Mouse (Mus musculus) midbrain, embryonic 14.5 days (tissue): ENCODE data around the gene Rexo5. TPM values are rescaled to one million over a fixed set of nuclear protein-coding genes. Genes with fewer than 3 reads are reported as not detected.

Source experiments
- ATAC-seq: fragments of 200-750 bp; cut with Nextera tagmentation; 2 replicates; pipeline ENCODE4 v1.8.0; 2017; ENCODE audit warnings: moderate number of reproducible peaks, moderate library complexity; ENCODE audit not compliant: low FRiP score, low TSS enrichment
- DNase-seq: peaks from one replicate; pipeline ENCODE4 v3.0.0-alpha.2; 2015
- H3K27ac ChIP-seq: fragments of 300-500 bp; sonication (generic); replicated peaks from 2 replicates; pipeline ENCODE4 v1.5.1; 2014; ENCODE audit warnings: mild to moderate bottlenecking, low read depth, low read length, moderate library complexity
- H3K27me3 ChIP-seq: fragments of 300-500 bp; sonication (generic); 2 replicates; pipeline ENCODE4 v1.6.1; 2014; ENCODE audit warnings: low read length, control low read depth, mixed read lengths; ENCODE audit not compliant: control insufficient read depth, insufficient read depth
- H3K36me3 ChIP-seq: fragments of 300-500 bp; sonication (generic); 2 replicates; pipeline ENCODE4 v1.6.1; 2014; ENCODE audit warnings: low read length, control low read depth; ENCODE audit not compliant: control insufficient read depth, insufficient read depth
- H3K4me1 ChIP-seq: fragments of 300-500 bp; sonication (generic); 2 replicates; pipeline ENCODE4 v1.6.1; 2014; ENCODE audit warnings: mild to moderate bottlenecking, antibody characterized with exemption, low read length, control low read depth; ENCODE audit not compliant: control insufficient read depth, insufficient read depth
- H3K4me2 ChIP-seq: fragments of 300-500 bp; sonication (generic); 2 replicates; pipeline ENCODE4 v1.6.1; 2014; ENCODE audit warnings: mild to moderate bottlenecking, low read length, moderate library complexity
- H3K4me3 ChIP-seq: fragments of 300-500 bp; sonication (generic); replicated peaks from 2 replicates; pipeline ENCODE4 v1.5.1; 2014; ENCODE audit warnings: low read depth, low read length
- H3K9ac ChIP-seq: fragments of 300-500 bp; sonication (generic); replicated peaks from 2 replicates; pipeline ENCODE4 v1.6.1; 2014; ENCODE audit warnings: mild to moderate bottlenecking, low read length, moderate library complexity
- H3K9me3 ChIP-seq: fragments of 300-500 bp; sonication (generic); 2 replicates; pipeline ENCODE4 v1.6.1; 2016; ENCODE audit warnings: low read length, control low read depth, mixed read lengths; ENCODE audit not compliant: control insufficient read depth
- WGBS: fragments of 180-500 bp; shearing (Covaris S2); extraction: QIAGEN DNeasy Blood & Tissue Kit; methylation state at CpG from one replicate; pipeline ENCODE4 v1.1.7; 2014; 5-methylcytosine and 5-hydroxymethylcytosine counted together
- polyA plus RNA-seq: library from polyadenylated mRNA; unstranded; fragments of >200 nt; fragmentation: Nextera tagmentation; extraction: Ambion mirVana; gene quantifications from 2 replicates; pipeline ENCODE4 v1.2.1, GENCODE M21; 2014

Rexo5 gene
- polyA plus RNA-seq, 1 experiment from 2014 or later: 11.6 TPM

DNA sequence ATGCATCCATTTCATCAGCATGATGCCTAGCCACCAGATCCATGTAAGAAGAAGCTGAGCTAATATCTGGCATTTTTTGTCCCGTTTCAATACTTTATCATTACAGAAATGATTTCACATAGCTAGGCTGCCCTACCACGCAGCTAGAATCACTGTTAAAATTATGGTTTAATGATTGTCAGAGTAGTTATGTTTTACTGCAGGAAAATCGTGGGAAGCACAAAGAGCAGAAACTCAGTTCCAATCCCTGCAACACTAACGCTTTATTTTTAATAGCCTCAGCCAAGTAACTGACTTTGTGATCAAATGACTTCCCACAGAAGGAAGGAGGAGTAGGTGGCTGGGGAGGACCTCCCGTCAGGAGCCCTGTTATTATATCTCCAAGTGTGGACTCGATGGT lies 26.8 kb upstream of the Rexo5 start:
- Histone ChIP-seq H3K9me3 (no peaks in the 10 kb centered on the region), H3K36me3 (no peaks in the 10 kb centered on the region), H3K4me3 (no peak overlapping the region), H3K27me3 (no peaks in the 10 kb centered on the region), H3K4me2 (no peak overlapping the region), H3K9ac (no peak overlapping the region), H3K4me1 (no peaks in the 10 kb centered on the region), H3K27ac (no peak overlapping the region)
- WGBS: 89% methylated on average over 6 of the region's 6 CpGs
- no peak for DNase-seq
- ATAC-seq: no peak

GRCm38 (mm10) chr7:119769895-119770294 lies 23.9 kb upstream of the Rexo5 start:
- DNase-seq (no peak), ATAC-seq (no peak)
- H3K36me3 ChIP-seq: no peaks in the 10 kb centered on the region
- H3K9ac ChIP-seq: no peak overlapping the region
- no peak overlapping the region for H3K4me2 ChIP-seq
- no peaks in the 10 kb centered on the region for H3K4me1 ChIP-seq
- WGBS: 95% methylated on average over 8 of the region's 8 CpGs
- no peak overlapping the region for H3K4me3 ChIP-seq
- H3K27me3 ChIP-seq: no peaks in the 10 kb centered on the region
- H3K9me3 ChIP-seq: no peaks in the 10 kb centered on the region
- no peak overlapping the region for H3K27ac ChIP-seq

DNA sequence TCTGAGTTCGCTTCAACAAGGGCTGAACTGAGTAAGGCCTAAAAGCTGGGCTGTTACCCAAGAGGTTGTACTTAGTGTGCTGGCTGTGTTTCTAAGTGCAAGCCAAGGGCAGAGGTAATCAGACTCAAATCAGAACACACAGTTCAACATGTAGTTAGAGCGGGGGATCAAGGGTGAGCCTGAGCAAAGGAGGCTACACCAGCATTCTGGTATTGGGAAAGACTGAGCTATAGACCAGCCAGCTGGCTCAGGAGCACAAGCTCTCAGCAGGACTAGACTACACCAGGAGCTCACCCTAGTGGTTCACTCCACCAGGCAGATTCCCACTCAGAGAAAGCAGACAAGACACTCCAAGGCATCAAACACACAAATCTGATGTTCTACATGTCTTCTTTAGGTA lies 10.4 kb upstream of the Rexo5 start:
- Histone ChIP-seq H3K9ac (no peak overlapping the region), H3K4me2 (no peak overlapping the region), H3K36me3 (peaks cover 49% of the 10 kb centered on the region), H3K27ac (no peak overlapping the region), H3K9me3 (no peaks in the 10 kb centered on the region), H3K4me3 (no peak overlapping the region), H3K4me1 (no peaks in the 10 kb centered on the region), H3K27me3 (no peaks in the 10 kb centered on the region)
- DNase-seq (no peak), ATAC-seq (no peak)
- WGBS: 95% methylated on average over 2 of the region's 2 CpGs

DNA sequence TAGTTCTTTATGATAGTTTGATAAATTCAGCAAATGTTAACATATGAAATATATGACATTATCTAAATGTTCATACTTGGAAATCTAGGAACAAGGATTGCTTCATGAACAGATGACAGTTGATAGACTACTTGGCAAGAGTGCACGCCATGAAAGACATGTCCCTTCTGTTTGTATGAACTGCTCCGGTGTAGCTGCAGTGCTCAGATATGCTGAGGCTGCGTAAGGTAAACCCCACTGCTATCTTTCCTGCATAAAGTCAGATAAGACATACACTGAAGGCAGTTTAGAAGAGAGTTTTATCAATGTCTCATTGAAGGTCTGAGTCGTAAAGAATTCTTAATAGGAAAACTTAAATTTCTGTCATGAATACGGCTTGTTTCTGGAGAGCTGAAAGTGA lies 8.9 kb upstream of the Rexo5 start:
- 94% methylated on average over 5 of the region's 5 CpGs for WGBS
- Histone ChIP-seq H3K27me3 (no peaks in the 10 kb centered on the region), H3K4me2 (no peak overlapping the region), H3K4me1 (no peaks in the 10 kb centered on the region), H3K27ac (no peak overlapping the region), H3K9ac (no peak overlapping the region), H3K4me3 (no peak overlapping the region), H3K9me3 (no peaks in the 10 kb centered on the region), H3K36me3 (peaks cover 61% of the 10 kb centered on the region)
- DNase-seq: no peak
- no peak for ATAC-seq

DNA sequence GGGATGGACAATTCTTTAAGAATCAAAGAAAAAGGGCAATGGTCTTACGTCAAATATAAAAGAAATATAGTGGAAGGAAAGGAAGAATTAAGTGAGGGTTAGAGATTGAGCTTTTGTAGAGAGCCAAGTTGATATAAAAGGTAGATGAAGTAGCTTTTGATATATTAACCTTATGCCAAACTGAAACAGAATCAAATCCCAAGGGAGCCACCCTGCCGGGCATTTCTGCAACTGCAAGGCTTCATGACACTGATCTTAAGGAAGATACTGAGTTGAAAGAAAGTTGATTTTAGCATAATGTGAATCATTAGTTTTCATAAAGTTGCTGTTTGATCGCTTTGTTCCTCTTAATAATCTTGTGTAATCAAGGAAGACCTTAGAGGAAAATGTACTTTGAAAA lies 4.8 kb upstream of the Rexo5 start:
- Histone ChIP-seq H3K4me1 (peaks cover 5% of the 10 kb centered on the region; the same call in 1 of the 2 replicates), H3K9ac (no peak overlapping the region), H3K27ac (no peak overlapping the region), H3K9me3 (no peaks in the 10 kb centered on the region), H3K27me3 (no peaks in the 10 kb centered on the region), H3K36me3 (peaks cover 54% of the 10 kb centered on the region), H3K4me2 (no peak overlapping the region), H3K4me3 (no peak overlapping the region)
- WGBS: 90% methylated on average over 3 of the region's 3 CpGs
- DNase-seq (no peak), ATAC-seq (no peak)

GRCm38 (mm10) chr7:119794251-119794638 lies 439 bp downstream of the Rexo5 start:
- 0 out of 2 replicates have a peak, but pooled peaks have one; percentile 25 for ATAC-seq
- DNase-seq: no peak

DNA sequence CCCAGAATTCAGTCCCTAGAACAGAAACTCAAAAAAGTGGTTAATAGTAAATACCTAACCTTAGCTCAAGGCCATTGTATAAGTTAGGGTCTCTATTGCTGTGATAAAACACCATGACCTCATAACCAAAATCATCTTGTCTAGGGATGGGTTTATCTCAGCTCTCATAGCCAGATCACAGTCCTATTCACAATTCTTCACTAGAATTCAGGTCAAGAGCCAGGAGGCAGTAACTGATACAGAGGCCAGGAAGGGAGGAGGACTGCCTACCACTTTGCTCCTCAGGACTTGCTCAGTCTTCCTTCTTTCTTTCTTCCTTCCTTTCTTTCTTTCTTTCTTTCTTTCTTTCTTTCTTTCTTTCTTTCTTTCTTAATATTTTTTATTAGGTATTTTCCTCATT lies 1.5 kb downstream of the Rexo5 start:
- H3K27ac ChIP-seq: no peak overlapping the region
- H3K4me3 ChIP-seq: 0 out of 2 replicates have a peak overlapping the region, but pooled peaks have one; percentile 5
- no peaks in the 10 kb centered on the region for H3K9me3 ChIP-seq
- peak overlapping the region; percentile 39 for H3K4me2 ChIP-seq
- ATAC-seq: no peak
- H3K36me3 ChIP-seq: peaks cover 9% of the 10 kb centered on the region; the same call in 1 of the 2 replicates
- no peak for DNase-seq
- H3K9ac ChIP-seq: no peak overlapping the region; the same call in 1 of the 2 replicates
- no peaks in the 10 kb centered on the region for H3K27me3 ChIP-seq
- peaks cover 5% of the 10 kb centered on the region; the same call in 1 of the 2 replicates for H3K4me1 ChIP-seq

More at GRCm38 (mm10) chr7:119794251-119794638, 439 bp downstream of the Rexo5 start:
- Histone ChIP-seq H3K27me3 (no peaks in the 10 kb centered on the region), H3K9me3 (no peaks in the 10 kb centered on the region), H3K36me3 (peaks cover 17% of the 10 kb centered on the region), H3K4me2 (peak overlapping the region; percentile 84), H3K4me1 (peaks cover 5% of the 10 kb centered on the region; the same call in 1 of the 2 replicates), H3K27ac (0 out of 2 replicates have a peak overlapping the region, but pooled peaks have one; percentile 64), H3K4me3 (peak overlapping the region; percentile 69), H3K9ac (peak overlapping the region; percentile 79)
- WGBS: under 1% methylated on average over 21 of the region's 21 CpGs

- Histone ChIP-seq H3K4me1 (no peaks in the 10 kb centered on the region), H3K27ac (no peak overlapping the region), H3K36me3 (no peaks in the 10 kb centered on the region), H3K27me3 (no peaks in the 10 kb centered on the region), H3K9ac (no peak overlapping the region), H3K4me3 (no peak overlapping the region), H3K9me3 (no peaks in the 10 kb centered on the region), H3K4me2 (no peak overlapping the region)
- WGBS: 98% methylated on average over 3 of the region's 3 CpGs
- ATAC-seq (no peak), DNase-seq (no peak)
Measured at GRCm38 (mm10) chr7:119800488-119800887, 6.7 kb downstream of the Rexo5 start.

DNA sequence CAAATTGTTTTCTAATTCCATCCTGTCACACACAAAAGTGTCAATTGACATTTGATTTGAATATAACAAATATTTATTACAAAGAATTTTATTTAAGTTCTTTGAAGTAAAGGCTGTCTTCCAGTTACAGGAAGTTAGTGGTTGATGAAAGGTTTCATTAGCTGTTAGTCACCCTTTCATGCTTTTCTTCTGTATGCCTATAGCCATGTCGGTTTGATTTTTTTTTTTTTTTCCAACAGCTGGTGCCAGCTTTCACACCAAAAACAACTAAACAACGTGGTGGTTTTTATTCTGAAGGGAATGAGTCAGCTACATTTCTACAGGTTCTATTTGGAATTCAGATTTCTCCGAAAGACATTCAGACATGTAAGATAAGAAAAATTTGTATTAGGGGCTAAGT lies 7.2 kb downstream of the Rexo5 start:
- DNase-seq: no peak
- no peak for ATAC-seq
- Histone ChIP-seq H3K9me3 (no peaks in the 10 kb centered on the region), H3K4me2 (no peak overlapping the region), H3K4me1 (no peaks in the 10 kb centered on the region), H3K27me3 (no peaks in the 10 kb centered on the region), H3K36me3 (no peaks in the 10 kb centered on the region), H3K27ac (no peak overlapping the region), H3K9ac (no peak overlapping the region), H3K4me3 (no peak overlapping the region)
- 94% methylated on average over 3 of the region's 3 CpGs for WGBS
